Mouse (Mus musculus): Measurements from ENCODE around the gene Zbtb16.

- no peak for TF ChIP-seq CTCF (IDR thresholded peaks at IDR 0.05; ENCODE audit: insufficient read depth, low read depth, low read length)
- no peak for TF ChIP-seq POLR2A (IDR thresholded peaks at IDR 0.05; ENCODE audit: insufficient read depth, low read depth, low read length)
Measured at GRCm38 (mm10) chr9:48670156-48670555, 165.9 kb downstream of the Zbtb16 start.

All from olfactory bulb, adult 2 months (tissue).